Comparison of ENCODE assay signal across 9 mouse cellular contexts in genomic region chr12:15800914-15801570, GRCm38 (mm10). TPM values are rescaled to one million over a fixed set of nuclear protein-coding genes. Genes with fewer than 3 reads are reported as not detected.
DNase-seq lines count a peak whose midpoint lies in the region; ATAC-seq lines count a peak whose summit lies in the region.
"Had no signal": no experiment of that assay in that cellular context is flagged by ENCODE, and none has a peak within 500 bp of the region (broad histone marks: within the 10 kb centered on the region; RNA-seq: fewer than 3 reads in every experiment).

No protein-coding gene starts in this region.

- H3K4me3 ChIP-seq in embryonic facial prominence, embryonic 11.5 days (ENCODE audit: low read depth, low read length): no peak overlapping the region
- H3K4me3 ChIP-seq in hindbrain, embryonic 12.5 days: no peak overlapping the region
- no peak overlapping the region for H3K4me3 ChIP-seq in midbrain, embryonic 16.5 days (ENCODE audit: low read depth, low read length)
- H3K4me3 ChIP-seq: neural tube, embryonic 12.5 days had no signal

- no peaks in the 10 kb centered on the region for H3K27me3 ChIP-seq in embryonic facial prominence, embryonic 11.5 days (ENCODE audit: control insufficient read depth, insufficient read depth, low read length)
- H3K27me3 ChIP-seq in hindbrain, embryonic 12.5 days: no peaks in the 10 kb centered on the region
- H3K27me3 ChIP-seq in midbrain, embryonic 16.5 days (ENCODE audit: control insufficient read depth, insufficient read depth, low read depth, low read length): no peaks in the 10 kb centered on the region
- H3K27me3 ChIP-seq: neural tube, embryonic 12.5 days had no signal

- DNase-seq in cerebellum, postnatal 36 days: peak; percentile 13 to 16
- no peak for DNase-seq in cerebellum, postnatal 4 days (ENCODE audit: low spot score in 2 of 2)
- peak; percentile 79 for DNase-seq in 3134 (ENCODE audit: extremely low read depth, insufficient read length, low spot score)
- peak; percentile 63 for DNase-seq in embryonic facial prominence, embryonic 11.5 days (ENCODE audit: low spot score)
- no peak for DNase-seq in adrenal gland, adult 18-20 months (ENCODE audit: low spot score in 2 of 2)

- H3K36me3 ChIP-seq in embryonic facial prominence, embryonic 11.5 days (replicated peaks; ENCODE audit: control insufficient read depth, insufficient read depth, low read depth, low read length): no peaks in the 10 kb centered on the region; the same call in 1 of the 2 replicates
- H3K36me3 ChIP-seq in hindbrain, embryonic 12.5 days: peaks cover 84% of the 10 kb centered on the region
- H3K36me3 ChIP-seq in midbrain, embryonic 16.5 days (ENCODE audit: control insufficient read depth, insufficient read depth, low read length): peaks cover 34% of the 10 kb centered on the region

- H3K9me3 ChIP-seq in embryonic facial prominence, embryonic 11.5 days (replicated peaks; ENCODE audit: control insufficient read depth, low read length): no peaks in the 10 kb centered on the region
- H3K9me3 ChIP-seq in hindbrain, embryonic 12.5 days (replicated peaks): no peaks in the 10 kb centered on the region
- H3K9me3 ChIP-seq in midbrain, embryonic 16.5 days (replicated peaks; ENCODE audit: control insufficient read depth, low read length, poor library complexity, severe bottlenecking): no peaks in the 10 kb centered on the region
- H3K9me3 ChIP-seq: neural tube, embryonic 12.5 days had no signal

- WGBS in embryonic facial prominence, embryonic 11.5 days: 42% methylated on average over 9 of the region's 9 CpGs
- 65% methylated on average over 9 of the region's 9 CpGs for WGBS in hindbrain, embryonic 12.5 days
- 41% methylated on average over 9 of the region's 9 CpGs for WGBS in midbrain, embryonic 16.5 days

- no peak overlapping the region for H3K27ac ChIP-seq in embryonic facial prominence, embryonic 11.5 days (replicated peaks; ENCODE audit: low read depth, low read length)
- no peak overlapping the region for H3K27ac ChIP-seq in hindbrain, embryonic 12.5 days
- H3K27ac ChIP-seq in midbrain, embryonic 16.5 days (ENCODE audit: low read length): peak overlapping the region; percentile 39; the same call in 1 of the 2 replicates
- H3K27ac ChIP-seq: neural tube, embryonic 12.5 days had no signal

- H3K9ac ChIP-seq in embryonic facial prominence, embryonic 11.5 days (replicated peaks; ENCODE audit: low read length): no peak overlapping the region
- no peak overlapping the region for H3K9ac ChIP-seq in hindbrain, embryonic 12.5 days
- no peak overlapping the region for H3K9ac ChIP-seq in midbrain, embryonic 16.5 days (ENCODE audit: low read depth, low read length)
- H3K9ac ChIP-seq: neural tube, embryonic 12.5 days had no signal

- H3K4me1 ChIP-seq in embryonic facial prominence, embryonic 11.5 days (ENCODE audit: control insufficient read depth, insufficient read depth, low read length): no peaks in the 10 kb centered on the region
- peaks cover 51% of the 10 kb centered on the region for H3K4me1 ChIP-seq in hindbrain, embryonic 12.5 days
- peaks cover 60% of the 10 kb centered on the region for H3K4me1 ChIP-seq in midbrain, embryonic 16.5 days (ENCODE audit: control insufficient read depth, insufficient read depth, low read length)

- no peak overlapping the region for H3K4me2 ChIP-seq in embryonic facial prominence, embryonic 11.5 days (ENCODE audit: low read depth, low read length)
- H3K4me2 ChIP-seq in hindbrain, embryonic 12.5 days (replicated peaks): no peak overlapping the region
- H3K4me2 ChIP-seq in midbrain, embryonic 16.5 days (ENCODE audit: low read length): peak overlapping the region; percentile 23; the same call in 1 of the 2 replicates
- H3K4me2 ChIP-seq: neural tube, embryonic 12.5 days had no signal

- ATAC-seq in embryonic facial prominence, embryonic 11.5 days (replicated peaks; ENCODE audit: insufficient number of reproducible peaks, low FRiP score, low TSS enrichment, low read depth): peak; percentile 63
- ATAC-seq in hindbrain, embryonic 12.5 days (ENCODE audit: low FRiP score): peak; percentile 42; the same call in 1 of the 2 replicates
- peak; percentile 28 for ATAC-seq in midbrain, embryonic 16.5 days
- no peak for ATAC-seq in CD4-positive, CD25-positive, alpha-beta regulatory T cell, adult 4 months

RNA-seq across cellular contexts. Expression of gene Trib2, which starts 15.7 kb away (rescaled TPM):
- 60.1 and 61.7 TPM in 2 replicates for polyA plus RNA-seq in embryonic facial prominence, embryonic 11.5 days (2014; fragmentation: Nextera tagmentation; extraction: Ambion mirVana)
- 107 and 117 TPM in 2 replicates for polyA plus RNA-seq in hindbrain, embryonic 12.5 days (2016; fragmentation: Nextera tagmentation; extraction: Ambion mirVana)
- polyA plus RNA-seq in midbrain, embryonic 16.5 days (2015; fragmentation: Nextera tagmentation; extraction: Ambion mirVana): 146 and 148 TPM in 2 replicates
- 10 to 100 TPM; 11.4 to 14.7 TPM for total RNA-seq in adrenal gland, adult 18-20 months (2021)
- 10 to 100 TPM; 76.7 to 80.4 TPM for polyA plus RNA-seq in CD4-positive, CD25-positive, alpha-beta regulatory T cell, adult 4 months (2017; shearing (Covaris generic))

Comparison
In these comparisons a context has a peak if more than half of its experiments do, and no peak if none do; other contexts are left out.
1. DNase-seq: peak in cerebellum, postnatal 36 days (2 of 2), 3134 (single experiment) and embryonic facial prominence, embryonic 11.5 days (single experiment); none in cerebellum, postnatal 4 days (0 of 2) and adrenal gland, adult 18-20 months (0 of 2).